Mouse (Mus musculus) cerebellum, postnatal 36 days (tissue): ENCODE results near the gene Hcls1.

Experiments used
- DNase-seq, 2 experiments: peaks; one replicate each; pipeline ENCODE4 v3.0.0; 2021 to 2022; ENCODE audit warnings: mixed read lengths in 2 of 2

The Hcls1 gene

GRCm38 (mm10) chr16:36934841-36935620 lies at the start of gene Hcls1:
Gene Hcls1 (plus strand): TSS chr16:36934983.
- DNase-seq: no peak

GRCm38 (mm10) chr16:36885912-36886311 lies 48.9 kb upstream of the Hcls1 start:
- no peak for DNase-seq

DNA sequence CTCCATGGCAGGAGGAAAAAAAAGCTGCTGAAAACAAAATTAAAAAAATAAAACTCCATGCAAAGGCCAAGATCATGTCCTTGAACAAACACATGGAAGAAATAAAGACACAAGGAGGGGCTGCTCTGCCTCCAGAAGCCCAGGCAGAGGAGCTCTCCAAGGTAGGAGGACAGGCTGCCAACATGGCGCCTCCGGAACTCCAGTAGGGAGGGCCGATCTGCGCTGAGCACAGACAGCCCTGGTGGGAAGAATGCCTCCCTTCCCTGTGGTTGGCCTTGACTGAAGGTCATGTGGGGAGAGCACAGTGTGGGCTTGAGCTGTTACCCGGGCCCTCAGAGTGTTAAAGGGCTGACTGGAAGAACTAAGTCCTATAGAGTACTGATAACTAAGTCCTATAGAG lies 47.2 kb upstream of the Hcls1 start:
- DNase-seq: no peak

GRCm38 (mm10) chr16:36890559-36890958 lies 44.2 kb upstream of the Hcls1 start:
- no peak for DNase-seq

- no peak for DNase-seq
These were observed 43.4 kb upstream of the Hcls1 start for GRCm38 (mm10) chr16:36891415-36891814.

GRCm38 (mm10) chr16:36893317-36893716 lies 41.5 kb upstream of the Hcls1 start:
- DNase-seq: no peak

GRCm38 (mm10) chr16:36896712-36897111 lies 38.1 kb upstream of the Hcls1 start:
- no peak for DNase-seq

- no peak for DNase-seq
These were observed 31.6 kb upstream of the Hcls1 start for GRCm38 (mm10) chr16:36903156-36903555.

DNA sequence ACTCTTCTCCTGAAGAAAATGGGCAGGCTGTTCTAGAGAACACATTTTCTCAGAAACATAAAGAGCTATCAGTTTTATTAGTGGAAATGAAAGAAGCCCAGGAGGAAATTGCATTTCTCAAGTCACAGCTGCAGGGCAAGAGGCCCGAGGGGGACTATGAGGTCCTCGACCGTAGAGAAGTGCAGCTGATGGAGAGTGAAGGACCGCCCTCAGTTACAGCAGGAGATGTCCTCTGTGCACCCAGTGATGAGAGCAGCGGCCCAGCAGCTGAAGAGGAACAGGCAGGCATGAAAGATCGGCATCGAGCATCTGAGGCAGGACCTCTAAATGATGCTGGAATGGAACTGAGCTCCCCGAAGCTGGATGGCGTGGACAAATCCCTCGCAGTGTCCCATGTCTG lies 22.9 kb upstream of the Hcls1 start:
- DNase-seq: no peak

- DNase-seq: no peak
These were observed 22.5 kb upstream of the Hcls1 start for GRCm38 (mm10) chr16:36912311-36912710.

GRCm38 (mm10) chr16:36914195-36914594 lies 20.6 kb upstream of the Hcls1 start:
- DNase-seq: no peak

- DNase-seq: no peak
These were observed 16.3 kb upstream of the Hcls1 start for GRCm38 (mm10) chr16:36918505-36918904.

DNA sequence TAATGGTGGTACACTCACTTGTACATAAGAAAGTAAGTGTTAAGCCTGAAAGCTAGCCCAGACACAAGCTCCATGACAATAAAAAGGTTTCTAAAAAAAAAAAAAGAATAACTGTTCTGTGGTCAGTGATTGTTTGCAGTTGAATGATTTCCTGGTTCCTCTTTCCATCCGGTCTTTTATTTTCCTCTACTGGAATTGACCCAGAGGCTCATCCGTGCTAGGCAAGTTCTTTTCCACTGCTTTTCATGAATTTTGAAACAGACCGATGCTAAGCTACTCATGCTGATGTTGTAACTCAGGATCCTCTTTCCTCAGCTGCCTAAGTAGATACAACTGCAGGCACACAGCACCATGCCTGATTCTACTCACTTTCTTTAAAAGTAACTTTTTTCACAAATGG lies 14.4 kb upstream of the Hcls1 start:
- DNase-seq: no peak

- DNase-seq: no peak
These were observed 13.6 kb upstream of the Hcls1 start for GRCm38 (mm10) chr16:36921067-36921613.

- no peak for DNase-seq
These were observed 12.8 kb upstream of the Hcls1 start for GRCm38 (mm10) chr16:36921980-36922379.

DNA sequence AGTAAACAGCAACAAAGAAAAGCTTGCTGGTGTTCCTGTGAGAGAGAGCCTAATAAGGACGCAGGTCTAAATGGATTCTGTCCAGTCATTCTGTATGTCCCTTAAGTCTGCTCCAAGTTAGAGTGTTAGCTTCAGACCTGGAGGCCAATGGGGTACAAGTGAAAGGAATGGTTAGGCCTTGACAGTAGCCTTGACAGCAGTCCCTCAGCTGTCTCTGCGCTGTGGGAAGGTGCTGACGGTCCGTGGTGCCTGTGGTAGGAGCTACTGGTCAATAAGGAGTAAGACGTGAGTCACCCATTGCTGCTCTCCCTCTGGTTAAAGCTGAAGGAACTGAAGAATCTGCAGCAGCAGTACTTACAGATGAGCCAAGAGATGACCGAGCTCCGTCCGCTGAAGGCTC lies 10.5 kb upstream of the Hcls1 start:
- DNase-seq: no peak

GRCm38 (mm10) chr16:36925351-36925750 lies 9.4 kb upstream of the Hcls1 start:
- no peak for DNase-seq

- DNase-seq: no peak
These were observed 9.0 kb upstream of the Hcls1 start for GRCm38 (mm10) chr16:36925797-36926196.

- no peak for DNase-seq
These were observed 8.0 kb upstream of the Hcls1 start for GRCm38 (mm10) chr16:36926514-36927447.

DNA sequence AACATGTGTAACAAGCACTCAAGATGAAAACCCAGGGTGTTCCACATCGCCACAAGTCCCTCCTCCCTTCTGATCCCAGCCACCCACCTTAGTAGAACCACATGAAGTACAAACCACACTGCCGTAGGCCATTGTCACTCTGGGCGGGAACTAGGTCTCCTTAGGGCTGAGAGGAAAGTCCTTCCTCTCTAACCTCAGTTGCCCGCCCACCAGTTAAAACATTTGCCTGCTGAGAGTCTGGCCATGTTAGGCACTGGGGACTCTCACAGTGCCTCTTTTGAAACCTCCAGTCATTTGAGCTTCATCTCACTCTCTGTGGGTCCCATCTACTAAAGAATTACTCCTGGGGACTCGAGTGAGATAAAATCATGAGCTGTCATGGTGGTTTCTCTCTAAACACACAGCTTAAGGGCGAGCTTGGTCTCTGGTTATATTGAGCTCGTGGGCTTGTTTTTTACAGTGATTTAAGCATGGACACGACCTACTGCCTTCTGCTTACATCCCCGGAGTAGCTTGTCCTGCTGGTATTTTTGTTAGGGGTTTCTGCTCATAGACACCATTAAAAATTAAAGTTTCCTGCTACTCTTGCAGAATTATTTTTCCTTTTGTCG lies 7.2 kb upstream of the Hcls1 start:
- DNase-seq: no peak

DNA sequence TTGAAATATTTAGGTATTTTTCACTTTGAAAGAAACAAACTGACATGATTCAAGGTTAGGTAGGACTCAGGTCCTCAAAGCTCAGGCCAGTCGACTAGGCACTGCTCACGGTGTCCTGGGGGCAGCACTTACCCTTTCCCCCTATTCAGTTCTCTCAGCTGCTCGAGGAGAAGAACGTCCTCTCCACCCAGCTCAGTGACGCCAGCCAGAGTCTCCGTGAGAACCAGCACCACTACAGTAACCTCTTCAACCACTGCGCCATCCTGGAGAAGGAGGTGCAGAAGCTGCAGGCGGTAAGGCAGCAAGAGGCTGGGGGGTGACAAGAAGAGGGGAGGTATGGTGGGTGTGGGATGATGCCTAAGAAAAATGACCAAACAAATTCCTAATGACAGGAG lies 6.7 kb upstream of the Hcls1 start:
- no peak for DNase-seq

DNA sequence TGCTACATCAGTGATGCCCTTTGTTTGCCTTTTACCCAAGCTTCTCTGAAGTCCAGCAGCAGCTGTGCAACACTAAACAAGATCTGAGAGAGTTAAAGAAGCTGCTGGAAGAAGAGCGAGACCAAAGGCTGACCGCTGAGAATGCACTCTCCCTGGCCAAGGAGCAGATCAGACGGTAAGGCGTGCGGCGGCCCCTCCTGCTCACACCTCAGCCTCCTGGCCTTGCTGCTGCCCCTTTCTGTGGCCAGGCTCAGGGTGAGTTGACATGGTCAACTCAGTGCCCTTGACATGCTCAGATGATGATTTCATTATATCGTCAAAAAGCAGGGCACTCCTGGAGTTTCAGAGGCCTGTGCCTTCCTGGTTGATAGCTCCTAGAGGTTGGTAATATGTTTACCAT lies 5.6 kb upstream of the Hcls1 start:
- DNase-seq: no peak
